Mouse (Mus musculus) lung, adult 2 months (tissue): ENCODE data around the gene Nmnat2. TPM values are rescaled to one million over a fixed set of nuclear protein-coding genes. Genes with fewer than 3 reads are reported as not detected.
"Not testable (repeated sequence)": the region's sequence is repeated elsewhere in the genome, so short reads cannot be mapped to it uniquely, and the experiment has no call there.

Experiments used
- DNase-seq: peaks from one replicate; pipeline ENCODE4 v3.0.0; 2022
- H3K4me1 ChIP-seq: fragments of 200-500 bp; 2 replicates; pipeline ENCODE4 v1.6.1; 2011; ENCODE audit warnings: low read length; ENCODE audit not compliant: control insufficient read depth, insufficient read depth
- H3K4me3 ChIP-seq: fragments of 200-500 bp; replicated peaks from 2 replicates; pipeline ENCODE3; 2011; ENCODE audit warnings: low read depth, mild to moderate bottlenecking, control low read depth, low read length; ENCODE audit errors: extremely low read depth
- CTCF ChIP-seq: fragments of 200-500 bp; IDR thresholded peaks from 2 replicates; pipeline ENCODE4 v1.5.1; 2011; ENCODE audit warnings: mild to moderate bottlenecking, low read length, control low read depth; ENCODE audit not compliant: insufficient read depth
- POLR2A ChIP-seq: fragments of 200-500 bp; IDR thresholded peaks from 2 replicates; pipeline ENCODE4 v1.6.1; 2011; ENCODE audit warnings: low read depth, mild to moderate bottlenecking, control low read depth, low read length, borderline replicate concordance; ENCODE audit errors: extremely low read depth
- WGBS: fragments of 180-500 bp; shearing (Covaris S2); methylation state at CpG from one replicate; pipeline ENCODE4 v1.1.7; 2018; 5-methylcytosine and 5-hydroxymethylcytosine counted together
- polyA plus RNA-seq: library from polyadenylated mRNA; depleted of rRNA; stranded (reverse); fragments of >200 nt; gene quantifications from 2 replicates; pipeline ENCODE4 v1.2.3, GENCODE M21; 2012

Gene Nmnat2
- polyA plus RNA-seq, 1 experiment: 7.6 TPM

- TF ChIP-seq POLR2A: no peak
- no peak for TF ChIP-seq CTCF
- DNase-seq: no peak
- Histone ChIP-seq H3K4me3 (no peak overlapping the region), H3K4me1 (peaks cover 4% of the 10 kb centered on the region)
- WGBS: 61% methylated on average over 9 of the region's 9 CpGs
Measured at GRCm38 (mm10) chr1:153064784-153065390, 110.1 kb downstream of the Nmnat2 start.

- 66% methylated on average over 12 of the region's 12 CpGs for WGBS
- DNase-seq: peak; percentile 36
Measured at GRCm38 (mm10) chr1:153065473-153066386, 110.9 kb downstream of the Nmnat2 start.

GRCm38 (mm10) chr1:153066387-153066781 lies 111.6 kb downstream of the Nmnat2 start:
- WGBS: 74% methylated on average over 4 of the region's 4 CpGs
- peaks cover 4% of the 10 kb centered on the region for H3K4me1 ChIP-seq
- no peak overlapping the region for H3K4me3 ChIP-seq
- no peak for DNase-seq
- TF ChIP-seq POLR2A (no peak), CTCF (no peak)

More at GRCm38 (mm10) chr1:153065473-153066386, 110.9 kb downstream of the Nmnat2 start:
- Histone ChIP-seq H3K4me1 (peaks cover 4% of the 10 kb centered on the region), H3K4me3 (no peak overlapping the region)
- TF ChIP-seq CTCF (no peak), POLR2A (no peak)

GRCm38 (mm10) chr1:153071563-153071962 lies 116.8 kb downstream of the Nmnat2 start:
- no peak for DNase-seq
- H3K4me3 ChIP-seq: no peak overlapping the region
- 39% methylated on average over 16 of the region's 16 CpGs for WGBS
- H3K4me1 ChIP-seq: no peaks in the 10 kb centered on the region; the same call in none of the 2 replicates
- peak; percentile 44; the same call in 1 of the 2 replicates for TF ChIP-seq POLR2A
- TF ChIP-seq CTCF: no peak

DNA sequence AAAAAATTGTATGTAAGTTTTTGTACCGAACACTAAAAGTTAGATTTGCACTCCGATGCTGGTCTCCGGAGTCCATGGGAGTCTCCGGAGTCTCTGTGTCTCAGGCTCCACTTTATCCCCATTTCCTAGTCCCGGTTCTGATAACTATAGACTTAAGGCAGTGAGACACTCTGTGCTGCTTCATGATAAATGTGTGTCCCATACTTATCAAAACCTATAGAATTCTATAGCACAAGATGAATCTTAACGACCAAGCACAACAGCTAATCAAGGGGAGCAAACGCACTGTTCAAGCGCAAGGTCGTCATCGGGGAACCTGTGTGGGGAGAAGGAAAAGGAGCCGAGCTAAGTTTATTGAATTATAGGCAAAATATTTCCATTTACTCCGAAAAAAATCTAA lies 117.2 kb downstream of the Nmnat2 start:
- Histone ChIP-seq H3K4me1 (no peaks in the 10 kb centered on the region; the same call in none of the 2 replicates), H3K4me3 (no peak overlapping the region)
- DNase-seq: no peak
- TF ChIP-seq CTCF (no peak), POLR2A (no peak)
- 61% methylated on average over 12 of the region's 12 CpGs for WGBS

- no peak for DNase-seq
- 74% methylated on average over 10 of the region's 10 CpGs for WGBS
- H3K4me1 ChIP-seq: no peaks in the 10 kb centered on the region; the same call in none of the 2 replicates
- no peak overlapping the region for H3K4me3 ChIP-seq
- TF ChIP-seq CTCF (no peak), POLR2A (no peak)
Measured at GRCm38 (mm10) chr1:153072711-153073110, 117.9 kb downstream of the Nmnat2 start.

DNA sequence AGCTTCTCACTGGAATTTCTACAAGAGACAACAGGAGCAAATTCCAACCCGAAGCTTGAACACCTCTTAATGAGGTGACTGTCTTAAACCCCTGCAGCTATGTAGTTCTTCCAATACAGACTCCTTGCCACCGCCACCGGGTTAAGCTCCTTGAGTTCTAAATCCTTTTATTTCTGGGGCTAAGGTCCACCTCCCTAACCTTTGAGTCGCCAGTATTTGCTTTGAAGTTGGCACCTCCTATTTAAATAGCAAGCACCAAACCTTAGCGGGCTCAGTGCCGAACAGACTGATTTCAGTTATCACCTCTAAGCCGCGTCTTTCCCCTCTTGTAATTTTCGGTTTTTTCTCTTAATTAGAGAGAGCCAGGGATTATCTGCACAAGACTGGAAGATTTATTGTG lies 118.6 kb downstream of the Nmnat2 start:
- WGBS: 46% methylated on average over 9 of the region's 9 CpGs
- no peak for TF ChIP-seq POLR2A
- TF ChIP-seq CTCF: no peak
- no peak for DNase-seq
- no peak overlapping the region for H3K4me3 ChIP-seq
- H3K4me1 ChIP-seq: no peaks in the 10 kb centered on the region; the same call in none of the 2 replicates

DNA sequence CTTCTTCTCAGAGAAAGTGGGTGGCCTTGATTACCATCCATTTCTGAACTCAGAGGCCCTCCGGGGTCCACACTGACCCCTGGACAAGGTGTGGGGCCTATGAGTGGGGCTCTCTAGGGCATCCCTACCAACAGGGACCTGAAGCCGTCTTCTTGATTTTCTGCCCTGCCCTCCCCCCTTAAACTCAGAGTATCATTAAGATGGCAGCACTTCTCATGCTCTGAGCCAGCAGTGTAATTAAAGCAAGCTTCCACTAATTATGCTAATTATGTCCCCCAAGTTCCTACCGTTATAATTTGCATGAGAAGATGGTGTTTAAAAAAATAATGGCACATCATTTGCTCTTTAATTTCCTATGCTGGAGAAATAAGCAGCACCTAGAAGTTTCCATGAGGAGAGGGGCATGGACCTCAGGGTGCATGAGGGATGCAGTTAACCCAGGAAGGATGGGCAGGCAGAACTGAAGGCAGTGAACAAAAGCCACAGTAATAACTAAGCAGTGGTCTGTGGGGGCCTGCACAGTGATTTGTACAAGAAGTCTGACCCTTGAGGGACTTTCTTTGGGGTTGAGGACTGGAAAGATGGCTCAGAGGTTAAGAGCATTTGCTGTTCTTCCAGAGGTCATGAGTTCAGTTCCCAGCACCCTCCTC lies 120.4 kb downstream of the Nmnat2 start:
- WGBS: 83% methylated on average over 3 of the region's 3 CpGs
- no peak for DNase-seq

GRCm38 (mm10) chr1:153075955-153076354 lies 121.2 kb downstream of the Nmnat2 start:
- DNase-seq: no peak
- Histone ChIP-seq H3K4me3 (no peak overlapping the region), H3K4me1 (no peaks in the 10 kb centered on the region; the same call in none of the 2 replicates)
- TF ChIP-seq CTCF (no peak), POLR2A (0 out of 2 replicates have a peak, but pooled peaks have one; percentile 5)
- WGBS: 41% methylated on average over 6 of the region's 6 CpGs

More for the DNA sequence above, 120.4 kb downstream of the Nmnat2 start:
- H3K4me1 ChIP-seq: no peaks in the 10 kb centered on the region; the same call in none of the 2 replicates
- no peak overlapping the region for H3K4me3 ChIP-seq
- TF ChIP-seq CTCF (no peak), POLR2A (no peak)

DNA sequence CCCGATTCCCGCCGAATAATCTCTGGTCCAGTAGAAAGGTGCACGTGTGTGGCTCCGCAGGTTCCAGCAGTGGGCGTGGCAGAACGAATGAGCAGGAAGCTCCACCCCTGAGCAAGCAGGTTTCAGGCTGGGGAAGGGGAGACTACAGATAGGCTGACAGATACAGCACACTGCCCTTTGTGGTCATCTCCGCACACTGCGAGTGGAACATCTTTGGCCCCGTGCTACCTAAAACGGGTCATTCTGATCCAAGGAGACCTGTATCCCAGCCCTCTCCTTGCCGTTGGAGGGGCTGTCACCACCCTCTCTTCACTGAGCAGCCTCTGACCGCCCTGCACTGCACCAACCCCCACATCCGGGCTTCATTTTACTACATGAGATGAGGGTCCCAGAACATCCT lies 128.4 kb downstream of the Nmnat2 start:
- not testable (repeated sequence) for H3K4me1 ChIP-seq, DNase-seq, H3K4me3 ChIP-seq
- 80% methylated on average over 9 of the region's 14 CpGs for WGBS
